In genomic region chr9:21241343-21241742, GRCm38 (mm10) we compare ENCODE assay signal across 9 mouse cellular contexts. TPM values are rescaled to one million over a fixed set of nuclear protein-coding genes. Genes with fewer than 3 reads are reported as not detected.
DNase-seq lines count a peak whose midpoint lies in the region; ATAC-seq and TF ChIP-seq lines count a peak whose summit lies in the region.
"Had no signal": no experiment of that assay in that cellular context is flagged by ENCODE, and none has a peak within 500 bp of the region (broad histone marks: within the 10 kb centered on the region; RNA-seq: fewer than 3 reads in every experiment).

No protein-coding gene starts in this region.

- DNase-seq in forebrain, embryonic 11.5 days (ENCODE audit: low spot score) = peak; percentile 92
- DNase-seq in ES-E14 (ENCODE audit: low read depth, low spot score) = peak; percentile 95
- DNase-seq in cerebellum, adult 9-11 months = peak; percentile 83
- peak; percentile 74 for DNase-seq in gastrocnemius, postnatal 14 days
- DNase-seq in layer of hippocampus, adult 9-10 months (ENCODE audit: low spot score) = peak; percentile 63
- DNase-seq in spleen, postnatal 4 days (ENCODE audit: low spot score in 2 of 2) = peak; percentile 87 to 93

- peak; percentile 16; the same call in 1 of the 2 replicates for ATAC-seq in forebrain, embryonic 11.5 days (replicated peaks; ENCODE audit: low FRiP score)
- ATAC-seq in forebrain, embryonic 15.5 days (replicated peaks) = no peak
- ATAC-seq in megakaryocyte-erythroid progenitor cell, adult 5-6 weeks (replicated peaks; ENCODE audit: low FRiP score, low TSS enrichment, poor library complexity, severe bottlenecking) = peak; percentile 72

- H3K4me1 ChIP-seq in forebrain, embryonic 11.5 days (replicated peaks; ENCODE audit: control insufficient read depth, insufficient read depth, low read length) = peaks cover 19% of the 10 kb centered on the region
- peaks cover 39% of the 10 kb centered on the region for H3K4me1 ChIP-seq in forebrain, embryonic 15.5 days
- peaks cover 7 to 10% of the 10 kb centered on the region in 2 experiments; a peak in 3 of 4 replicates for H3K4me1 ChIP-seq in ES-E14 (ENCODE audit: control insufficient read depth in 2 of 2, insufficient read depth in 2 of 2, low read length in 2 of 2, poor library complexity in 1 of 2)

- in situ Hi-C loops in ES-E14 (cut with MboI; ENCODE audit: low sequenced_read_pairs in 2 of 2, unreplicated experiment in 2 of 2) = no loop called here

- H3K4me2 ChIP-seq in forebrain, embryonic 11.5 days (ENCODE audit: low read depth, low read length, severe bottlenecking) = no peak overlapping the region
- no peak overlapping the region for H3K4me2 ChIP-seq in forebrain, embryonic 15.5 days (replicated peaks)
- H3K4me2 ChIP-seq: liver, embryonic 15.5 days had no signal

- no peak overlapping the region for H3K27ac ChIP-seq in forebrain, embryonic 11.5 days (ENCODE audit: low read depth, low read length)
- H3K27ac ChIP-seq in forebrain, embryonic 15.5 days (replicated peaks) = no peak overlapping the region
- H3K27ac ChIP-seq in ES-E14 (ENCODE audit: insufficient read depth, low read depth, low read length, poor library complexity, severe bottlenecking) = no peak overlapping the region
- H3K27ac ChIP-seq: liver, embryonic 15.5 days had no signal

- no peaks in the 10 kb centered on the region for H3K36me3 ChIP-seq in forebrain, embryonic 11.5 days (ENCODE audit: control insufficient read depth, insufficient read depth, low read length)
- H3K36me3 ChIP-seq in forebrain, embryonic 15.5 days = no peaks in the 10 kb centered on the region
- peaks cover 3% of the 10 kb centered on the region; the same call in 1 of the 2 replicates for H3K36me3 ChIP-seq in ES-E14 (ENCODE audit: control insufficient read depth, insufficient read depth, low read length, poor library complexity, severe bottlenecking)

- peaks cover 43% of the 10 kb centered on the region for H3K27me3 ChIP-seq in forebrain, embryonic 11.5 days (ENCODE audit: control insufficient read depth, insufficient read depth, low read length)
- peaks cover 39% of the 10 kb centered on the region for H3K27me3 ChIP-seq in forebrain, embryonic 15.5 days

- H3K9me3 ChIP-seq in forebrain, embryonic 11.5 days (ENCODE audit: control insufficient read depth, low read length) = no peaks in the 10 kb centered on the region
- no peaks in the 10 kb centered on the region for H3K9me3 ChIP-seq in forebrain, embryonic 15.5 days
- no peaks in the 10 kb centered on the region for H3K9me3 ChIP-seq in ES-E14 (ENCODE audit: control insufficient read depth, insufficient read depth, low read depth, low read length)
- H3K9me3 ChIP-seq: liver, embryonic 15.5 days had no signal

- H3K9ac ChIP-seq in forebrain, embryonic 11.5 days (ENCODE audit: low read length) = no peak overlapping the region
- H3K9ac ChIP-seq in forebrain, embryonic 15.5 days (replicated peaks) = no peak overlapping the region
- H3K9ac ChIP-seq in ES-E14 (ENCODE audit: insufficient read depth, low read depth, low read length, poor library complexity, severe bottlenecking) = no peak overlapping the region
- H3K9ac ChIP-seq: liver, embryonic 15.5 days had no signal

- 4% methylated on average over 11 of the region's 11 CpGs for WGBS in forebrain, embryonic 11.5 days
- WGBS in forebrain, embryonic 15.5 days = 2% methylated on average over 11 of the region's 11 CpGs

- no peak overlapping the region for H3K4me3 ChIP-seq in forebrain, embryonic 11.5 days (ENCODE audit: low read depth, low read length)
- no peak overlapping the region for H3K4me3 ChIP-seq in forebrain, embryonic 15.5 days
- no peak overlapping the region for H3K4me3 ChIP-seq in ES-E14 (ENCODE audit: insufficient read depth in 1 of 2, low read depth in 1 of 2, low read length in 2 of 2, poor library complexity in 1 of 2, severe bottlenecking in 1 of 2)
- H3K4me3 ChIP-seq: liver, embryonic 15.5 days had no signal

- intact Hi-C loops in gastrocnemius, postnatal 14 days (cut with DNase I; ENCODE audit: low total_unique reads) = no loop called here

TF ChIP-seq in ES-E14, 5 proteins besides CTCF, POLR2A, EP300 and RAD21:
- TF ChIP-seq ZNF384 (IDR thresholded peaks at IDR 0.05; ENCODE audit: low read depth, low read length) = peak; percentile 41; the same call in 1 of the 2 replicates
- peak; percentile 32; the same call in 1 of the 2 replicates for TF ChIP-seq MAFK (IDR thresholded peaks at IDR 0.05; ENCODE audit: insufficient read depth, low read depth, low read length)
- TF ChIP-seq CHD2 (IDR thresholded peaks at IDR 0.05; ENCODE audit: low read depth, low read length) = no peak
- 0 out of 2 replicates have a peak, but pooled peaks have one; percentile 42 for TF ChIP-seq HCFC1 (IDR thresholded peaks at IDR 0.05; ENCODE audit: borderline replicate concordance, insufficient read depth, low read length)
- TF ChIP-seq ZC3H11A (IDR thresholded peaks at IDR 0.05; ENCODE audit: borderline replicate concordance, low read depth, low read length) = no peak

RNA-seq across cellular contexts. Expression of gene Keap1, which starts 2.2 kb away (rescaled TPM):
- polyA plus RNA-seq in forebrain, embryonic 11.5 days (2014; fragmentation: Nextera tagmentation; extraction: Ambion mirVana) = 35.9 and 41.3 TPM in 2 replicates
- polyA plus RNA-seq in forebrain, embryonic 15.5 days (2015; fragmentation: Nextera tagmentation; extraction: Ambion mirVana) = 71.6 and 72.5 TPM in 2 replicates
- 23.3 and 27.4 TPM in 2 replicates for total RNA-seq in ES-E14 (2012; rRNA removed)
- total RNA-seq in gastrocnemius, postnatal 14 days (2021) = 10 to 100 TPM; 53.6 to 55.2 TPM
- total RNA-seq in megakaryocyte-erythroid progenitor cell, adult 5-6 weeks (2014; fragmentation: Nextera tagmentation) = 25.3 and 27.2 TPM in 2 replicates
- 32.7 and 39.8 TPM in 2 replicates for total RNA-seq in megakaryocyte-erythroid progenitor cell, adult 5-6 weeks (2017)

RNA-seq across cellular contexts. Expression of gene S1pr5, which starts 6.9 kb away (rescaled TPM):
- 0.09 and 0.11 TPM in 2 replicates for polyA plus RNA-seq in forebrain, embryonic 11.5 days (2014; fragmentation: Nextera tagmentation; extraction: Ambion mirVana)
- 1.6 TPM in 2 replicates for polyA plus RNA-seq in forebrain, embryonic 15.5 days (2015; fragmentation: Nextera tagmentation; extraction: Ambion mirVana)
- total RNA-seq in ES-E14 (2012; rRNA removed) = 0.27 and 0.53 TPM in 2 replicates
- total RNA-seq in gastrocnemius, postnatal 14 days (2021) = under 1 TPM; 0.10 to 0.27 TPM
- total RNA-seq in megakaryocyte-erythroid progenitor cell, adult 5-6 weeks (2014; fragmentation: Nextera tagmentation) = 0.59 TPM in 1 of 2 replicates, not detected in the other
- 1.1 TPM in 1 of 2 replicates, not detected in the other for total RNA-seq in megakaryocyte-erythroid progenitor cell, adult 5-6 weeks (2017)

RNA-seq across cellular contexts. Expression of gene Atg4d, which starts 23.8 kb away (rescaled TPM):
- polyA plus RNA-seq in forebrain, embryonic 11.5 days (2014; fragmentation: Nextera tagmentation; extraction: Ambion mirVana) = 55.7 and 57.9 TPM in 2 replicates
- 53.1 and 55.0 TPM in 2 replicates for polyA plus RNA-seq in forebrain, embryonic 15.5 days (2015; fragmentation: Nextera tagmentation; extraction: Ambion mirVana)
- total RNA-seq in ES-E14 (2012; rRNA removed) = 23.8 and 32.7 TPM in 2 replicates
- total RNA-seq in gastrocnemius, postnatal 14 days (2021) = 10 to 100 TPM; 36.2 to 39.6 TPM
- 8.9 and 13.9 TPM in 2 replicates for total RNA-seq in megakaryocyte-erythroid progenitor cell, adult 5-6 weeks (2014; fragmentation: Nextera tagmentation)
- 11.9 and 25.7 TPM in 2 replicates for total RNA-seq in megakaryocyte-erythroid progenitor cell, adult 5-6 weeks (2017)

RNA-seq across cellular contexts. Expression of gene Kri1, which starts 46.4 kb away (rescaled TPM):
- 16.3 and 22.3 TPM in 2 replicates for polyA plus RNA-seq in forebrain, embryonic 11.5 days (2014; fragmentation: Nextera tagmentation; extraction: Ambion mirVana)
- polyA plus RNA-seq in forebrain, embryonic 15.5 days (2015; fragmentation: Nextera tagmentation; extraction: Ambion mirVana) = 18.0 and 18.1 TPM in 2 replicates
- total RNA-seq in ES-E14 (2012; rRNA removed) = 81.6 and 108 TPM in 2 replicates
- total RNA-seq in gastrocnemius, postnatal 14 days (2021) = 10 to 100 TPM; 10.5 to 11.9 TPM
- total RNA-seq in megakaryocyte-erythroid progenitor cell, adult 5-6 weeks (2014; fragmentation: Nextera tagmentation) = 50.7 and 81.7 TPM in 2 replicates
- 55.3 and 86.3 TPM in 2 replicates for total RNA-seq in megakaryocyte-erythroid progenitor cell, adult 5-6 weeks (2017)

RNA-seq across cellular contexts. Expression of gene Cdkn2d, which starts 49.9 kb away (rescaled TPM):
- 58.6 and 60.8 TPM in 2 replicates for polyA plus RNA-seq in forebrain, embryonic 11.5 days (2014; fragmentation: Nextera tagmentation; extraction: Ambion mirVana)
- polyA plus RNA-seq in forebrain, embryonic 15.5 days (2015; fragmentation: Nextera tagmentation; extraction: Ambion mirVana) = 91.3 and 97.9 TPM in 2 replicates
- 9.6 and 12.7 TPM in 2 replicates for total RNA-seq in ES-E14 (2012; rRNA removed)
- 10 to 100 TPM; 12.0 to 13.2 TPM for total RNA-seq in gastrocnemius, postnatal 14 days (2021)
- 5.7 and 7.4 TPM in 2 replicates for total RNA-seq in megakaryocyte-erythroid progenitor cell, adult 5-6 weeks (2014; fragmentation: Nextera tagmentation)
- 8.5 and 11.3 TPM in 2 replicates for total RNA-seq in megakaryocyte-erythroid progenitor cell, adult 5-6 weeks (2017)
